Mouse (Mus musculus) small intestine, adult 2 months (tissue): Measurements from ENCODE around the gene Cdh23.

Source experiments
- CTCF ChIP-seq: fragments of 200-500 bp; IDR thresholded peaks from 2 replicates; pipeline ENCODE4 v1.5.1; 2012; ENCODE audit warnings: low read depth, mild to moderate bottlenecking, control low read depth, inconsistent platforms, low read length, moderate library complexity, mixed read lengths; ENCODE audit not compliant: insufficient replicate concordance, insufficient read length; ENCODE audit errors: extremely low read depth
- POLR2A ChIP-seq: fragments of 200-500 bp; IDR thresholded peaks from 2 replicates; pipeline ENCODE4 v1.6.1; 2012; ENCODE audit warnings: low read depth, mild to moderate bottlenecking, control low read depth, inconsistent platforms, low read length, moderate library complexity

DNA sequence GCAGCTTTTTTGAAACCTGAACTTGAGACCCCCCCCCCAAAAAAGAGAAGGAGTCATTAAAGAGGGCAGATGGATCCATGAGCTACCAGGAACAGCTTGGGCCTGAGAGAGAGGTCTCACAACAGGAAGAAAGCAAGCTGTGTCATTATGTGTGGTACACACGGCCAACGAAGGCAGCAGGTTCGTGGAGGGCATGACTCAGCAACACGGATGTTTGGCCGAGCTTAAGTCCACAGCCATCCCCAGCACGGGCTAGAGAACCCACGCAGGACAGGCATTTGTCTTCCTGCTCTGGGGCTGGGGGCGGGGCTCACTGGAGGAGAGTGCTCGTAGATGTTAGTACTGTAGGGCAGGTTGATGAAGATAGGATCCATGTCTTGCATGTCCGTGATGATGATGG is 165.7 kb downstream of the Cdh23 start:
- TF ChIP-seq POLR2A (no peak), CTCF (no peak)
